Mouse (Mus musculus) adrenal gland, adult (tissue): ENCODE data around the gene Fam71e1.

ENCODE experiments used
- DNase-seq, 2 experiments: peaks; one replicate each; pipeline ENCODE4 v3.0.0; 2022 to 2023; ENCODE audit warnings: low spot score in 1 of 2; ENCODE audit not compliant: inconsistent age in 2 of 2

The Fam71e1 gene

GRCm38 (mm10) chr7:44497361-44498055, 1.1 kb downstream of the Fam71e1 start:
- DNase-seq: peak; percentile 26 to 44

GRCm38 (mm10) chr7:44498922-44499321, 2.5 kb downstream of the Fam71e1 start:
- DNase-seq: peak; percentile 7 to 53

GRCm38 (mm10) chr7:44500046-44500445, 3.7 kb downstream of the Fam71e1 start:
- DNase-seq: peak in 1 of 2 experiments; percentile 20

- peak; percentile 46 to 84 for DNase-seq
These were observed 5.3 kb downstream of the Fam71e1 start for GRCm38 (mm10) chr7:44501563-44502115.

- DNase-seq: no peak
These were observed 11.1 kb downstream of the Fam71e1 start for GRCm38 (mm10) chr7:44507491-44507890.

- no peak for DNase-seq
These were observed 23.0 kb downstream of the Fam71e1 start for GRCm38 (mm10) chr7:44519240-44519913.

- DNase-seq: no peak
These were observed 24.6 kb downstream of the Fam71e1 start for GRCm38 (mm10) chr7:44520990-44521389.

GRCm38 (mm10) chr7:44521710-44522109, 25.3 kb downstream of the Fam71e1 start:
- DNase-seq: peak in 1 of 2 experiments; percentile 82

GRCm38 (mm10) chr7:44523056-44523455, 26.7 kb downstream of the Fam71e1 start:
- DNase-seq: no peak

- DNase-seq: no peak
These were observed 28.1 kb downstream of the Fam71e1 start, which contains the start of gene Mybpc2 for GRCm38 (mm10) chr7:44524502-44524901. Gene Mybpc2, minus strand, starts transcription at chr7:44524656.

- DNase-seq: peak; percentile 90 to 93
These were observed 28.9 kb downstream of the Fam71e1 start for GRCm38 (mm10) chr7:44525126-44525832.

- no peak for DNase-seq
These were observed 30.2 kb downstream of the Fam71e1 start for GRCm38 (mm10) chr7:44526414-44527154.

GRCm38 (mm10) chr7:44527483-44528398, 31.4 kb downstream of the Fam71e1 start:
- peak; percentile 82 to 89 for DNase-seq

GRCm38 (mm10) chr7:44529518-44529917, 33.1 kb downstream of the Fam71e1 start:
- DNase-seq: no peak

- no peak for DNase-seq
These were observed 34.1 kb downstream of the Fam71e1 start for GRCm38 (mm10) chr7:44530507-44530906.

- no peak for DNase-seq
These were observed 34.8 kb downstream of the Fam71e1 start for GRCm38 (mm10) chr7:44531207-44531606.

GRCm38 (mm10) chr7:44531946-44532732, 35.8 kb downstream of the Fam71e1 start, which contains the start of gene Spib:
Gene Spib, minus strand, starts transcription at chr7:44532071.
- no peak for DNase-seq

GRCm38 (mm10) chr7:44532918-44533745, 36.8 kb downstream of the Fam71e1 start:
- DNase-seq: no peak
